Mouse (Mus musculus): Measurements from ENCODE around the gene Zfp341. TPM values are rescaled to one million over a fixed set of nuclear protein-coding genes. Genes with fewer than 3 reads are reported as not detected.

Gene Zfp341
- 1.1 and 1.2 TPM in 2 replicates for polyA plus RNA-seq (2021; fragmentation: Nextera tagmentation)
- long read RNA-seq, experiment 1, partial matches to known transcripts, result 4 of 7 reads
- long read RNA-seq, experiment 1, other reads (novel, unspliced or antisense), result 3 of 7 reads
- long read RNA-seq, experiment 2, partial matches to known transcripts, result 3 of 4 reads
- long read RNA-seq, experiment 2, other reads (novel, unspliced or antisense), result 1 of 4 reads

DNA sequence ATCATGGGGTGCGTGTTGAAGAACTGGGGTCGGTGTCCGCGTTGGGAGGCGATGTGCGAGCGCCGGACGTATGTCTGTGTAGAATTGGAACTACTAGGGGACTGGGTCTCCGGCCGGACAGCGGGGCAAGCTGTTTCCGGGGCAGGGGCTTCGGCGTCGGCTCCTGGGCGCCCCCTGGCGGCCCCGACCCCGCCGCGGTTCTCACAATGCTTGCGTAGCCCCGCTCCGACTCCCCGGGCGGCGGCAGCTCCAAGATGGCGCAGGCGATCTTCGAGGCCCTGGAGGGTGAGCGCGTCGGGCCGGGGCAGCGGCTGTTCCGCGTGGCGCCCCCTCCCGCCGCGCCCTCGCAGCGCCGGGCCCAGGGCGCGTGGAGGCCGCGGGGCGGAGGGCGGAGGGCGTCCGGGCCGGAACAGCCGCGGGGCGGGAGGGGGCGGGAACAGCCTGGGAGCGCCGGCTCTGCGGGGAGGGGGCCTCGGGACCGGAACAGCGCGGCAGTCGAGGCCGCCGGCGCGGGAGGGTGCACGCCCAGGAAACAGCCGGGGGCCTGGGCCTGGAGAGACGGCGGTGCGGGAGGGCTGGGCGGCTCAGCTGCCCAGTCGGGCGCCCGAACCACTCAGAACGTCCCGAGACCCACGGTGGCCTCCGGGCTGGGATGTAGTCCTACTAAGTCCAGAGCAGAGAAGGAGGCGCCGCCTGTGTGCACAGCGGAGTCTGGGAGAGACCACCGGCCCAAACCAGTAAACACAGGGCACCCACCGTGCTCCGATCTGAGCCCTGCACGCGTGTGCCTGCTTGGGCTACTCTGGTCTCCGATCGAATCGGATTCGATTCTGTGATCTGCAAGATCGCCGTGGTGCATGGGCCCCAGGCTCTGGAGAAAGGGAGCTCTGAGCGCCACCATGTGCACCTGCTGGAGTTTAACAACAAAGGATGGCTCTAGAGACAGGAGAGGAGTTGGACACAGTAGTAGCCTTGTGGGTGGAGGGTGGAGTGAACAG, at the start of gene Zfp341, which contains the start of gene 4930519P11Rik:
Zfp341 (plus strand) TSS at position 180 of the 998 bp plus-strand sequence.
4930519P11Rik (minus strand) TSS at position 320 of the 998 bp plus-strand sequence.

DNA sequence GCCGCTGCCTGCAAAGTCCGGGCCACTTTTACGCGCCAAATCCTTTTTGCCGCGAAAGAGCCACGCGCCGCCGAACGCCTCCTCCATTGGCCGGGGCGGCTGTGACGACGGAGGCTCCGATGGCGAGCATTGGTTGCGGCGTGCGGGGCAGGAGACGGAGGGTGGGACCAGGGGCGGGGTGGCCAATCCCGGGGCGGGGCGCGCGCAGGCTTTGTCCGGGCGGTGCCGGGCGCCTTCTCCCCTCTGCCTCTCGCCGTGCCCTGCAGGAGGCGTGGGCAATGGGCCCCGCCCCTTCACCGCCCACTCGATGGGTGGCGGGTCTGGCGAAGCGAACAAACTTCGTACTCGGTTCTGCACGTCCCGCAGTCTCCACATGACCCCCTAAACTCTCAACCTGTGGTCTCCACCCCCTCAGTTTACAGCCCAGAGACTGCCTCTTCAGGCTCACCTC, 43.2 kb upstream of the Zfp341 start, which contains the start of gene E2f1:
E2f1 (minus strand) TSS at position 57 of the 451 bp plus-strand sequence.

DNA sequence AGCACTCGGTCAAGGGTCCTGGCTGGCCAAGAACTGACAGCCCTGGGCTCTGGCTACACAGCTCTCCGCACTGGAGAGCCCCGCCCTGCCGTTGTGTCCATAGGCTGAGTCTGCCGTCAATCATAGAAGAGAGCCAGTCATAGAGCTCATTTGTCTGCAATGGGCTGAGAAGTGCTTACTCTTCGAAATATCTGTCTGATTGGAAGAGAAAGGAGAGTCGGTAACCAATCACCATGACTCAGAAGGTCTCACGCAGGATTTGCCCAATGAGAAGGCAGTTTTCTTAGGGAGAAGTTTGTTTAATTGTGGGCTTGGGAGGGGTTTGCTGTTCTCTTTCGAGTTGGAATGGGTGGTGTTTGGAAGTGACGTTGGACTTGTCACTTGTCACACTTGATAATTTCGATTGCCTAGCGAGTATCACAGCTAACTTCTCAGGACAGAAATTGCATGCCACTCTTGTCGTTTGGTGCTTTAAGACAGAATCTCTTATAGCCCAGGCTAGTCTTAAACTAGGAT, 9.4 kb upstream of the Zfp341 start, which contains the start of gene Pxmp4:
Pxmp4 (minus strand) TSS at position 71 of the 516 bp plus-strand sequence.

GRCm38 (mm10) chr2:154651363-154651762, 38.3 kb downstream of the Zfp341 start, which contains the start of gene Chmp4b:
Gene Chmp4b (plus strand): TSS chr2:154651705.

Other genes starting within 250 kb of the Zfp341 start
- gene Cdk5rap1, start 240.3 kb upstream of the Zfp341 start, polyA plus RNA-seq (2021; fragmentation: Nextera tagmentation), result 5.6 and 7.2 TPM in 2 replicates
- gene Snta1, start 205.2 kb upstream of the Zfp341 start, polyA plus RNA-seq (2021; fragmentation: Nextera tagmentation), result 6.9 and 20.0 TPM in 2 replicates
- 36.8 and 53.1 TPM in 2 replicates for gene Cbfa2t2, start 176.8 kb upstream of the Zfp341 start, polyA plus RNA-seq (2021; fragmentation: Nextera tagmentation)
- 1.1 and 1.3 TPM in 2 replicates for gene 1700003F12Rik, start 66.2 kb upstream of the Zfp341 start, polyA plus RNA-seq (2021; fragmentation: Nextera tagmentation)
- not detected in 2 replicates for gene Actl10, start 61.5 kb upstream of the Zfp341 start, polyA plus RNA-seq (2021; fragmentation: Nextera tagmentation)
- gene Necab3, start 54.4 kb upstream of the Zfp341 start, polyA plus RNA-seq (2021; fragmentation: Nextera tagmentation), result 98.1 and 105 TPM in 2 replicates
- gene E2f1, start 43.4 kb upstream of the Zfp341 start, polyA plus RNA-seq (2021; fragmentation: Nextera tagmentation), result 6.2 and 11.3 TPM in 2 replicates
- 19.8 and 23.0 TPM in 2 replicates for gene Pxmp4, start 9.6 kb upstream of the Zfp341 start, polyA plus RNA-seq (2021; fragmentation: Nextera tagmentation)
- gene 4930519P11Rik, start 140 bp downstream of the Zfp341 start, polyA plus RNA-seq (2021; fragmentation: Nextera tagmentation), result 0.28 TPM in 1 of 2 replicates, not detected in the other
- gene Chmp4b, start 38.4 kb downstream of the Zfp341 start, polyA plus RNA-seq (2021; fragmentation: Nextera tagmentation), result 15.5 and 19.3 TPM in 2 replicates
- not detected in 2 replicates for gene Gm14214, start 156.7 kb downstream of the Zfp341 start, polyA plus RNA-seq (2021; fragmentation: Nextera tagmentation)
- 31.9 and 43.4 TPM in 2 replicates for gene Raly, start 177.8 kb downstream of the Zfp341 start, polyA plus RNA-seq (2021; fragmentation: Nextera tagmentation)
- 0.47 and 0.90 TPM in 2 replicates for gene a, start 178.1 kb downstream of the Zfp341 start, polyA plus RNA-seq (2021; fragmentation: Nextera tagmentation)

Measured in left cerebral cortex, adult 6 months (tissue).